Mouse (Mus musculus) embryonic fibroblast, embryonic 13.5 days (primary cell): ENCODE data around the gene Parg.

Source experiments
- CTCF ChIP-seq: IDR thresholded peaks from 2 replicates; pipeline ENCODE4 v1.5.1; 2011; ENCODE audit warnings: mild to moderate bottlenecking, control low read depth, low read length, moderate library complexity, borderline replicate concordance; ENCODE audit not compliant: insufficient read depth
- POLR2A ChIP-seq: IDR thresholded peaks from 2 replicates; pipeline ENCODE4 v1.6.1; 2011; ENCODE audit warnings: low read depth, mild to moderate bottlenecking, control low read depth, low read length, moderate library complexity

- TF ChIP-seq POLR2A (no peak), CTCF (no peak)
These were observed 131.0 kb downstream of the Parg start for GRCm38 (mm10) chr14:32332515-32333445.
